Mouse (Mus musculus) spleen, postnatal 0 days (tissue): ENCODE results near the gene Fam3b. TPM values are rescaled to one million over a fixed set of nuclear protein-coding genes. Genes with fewer than 3 reads are reported as not detected.

Experiments
- polyA plus RNA-seq: library from polyadenylated mRNA; unstranded; fragments of >200 nt; fragmentation: Nextera tagmentation; extraction: Ambion mirVana; gene quantifications from 2 replicates; pipeline ENCODE4 v1.2.1, GENCODE M21; 2015

Fam3b gene
- polyA plus RNA-seq, result 0.30 TPM in 1 of 2 replicates, not detected in the other

DNA sequence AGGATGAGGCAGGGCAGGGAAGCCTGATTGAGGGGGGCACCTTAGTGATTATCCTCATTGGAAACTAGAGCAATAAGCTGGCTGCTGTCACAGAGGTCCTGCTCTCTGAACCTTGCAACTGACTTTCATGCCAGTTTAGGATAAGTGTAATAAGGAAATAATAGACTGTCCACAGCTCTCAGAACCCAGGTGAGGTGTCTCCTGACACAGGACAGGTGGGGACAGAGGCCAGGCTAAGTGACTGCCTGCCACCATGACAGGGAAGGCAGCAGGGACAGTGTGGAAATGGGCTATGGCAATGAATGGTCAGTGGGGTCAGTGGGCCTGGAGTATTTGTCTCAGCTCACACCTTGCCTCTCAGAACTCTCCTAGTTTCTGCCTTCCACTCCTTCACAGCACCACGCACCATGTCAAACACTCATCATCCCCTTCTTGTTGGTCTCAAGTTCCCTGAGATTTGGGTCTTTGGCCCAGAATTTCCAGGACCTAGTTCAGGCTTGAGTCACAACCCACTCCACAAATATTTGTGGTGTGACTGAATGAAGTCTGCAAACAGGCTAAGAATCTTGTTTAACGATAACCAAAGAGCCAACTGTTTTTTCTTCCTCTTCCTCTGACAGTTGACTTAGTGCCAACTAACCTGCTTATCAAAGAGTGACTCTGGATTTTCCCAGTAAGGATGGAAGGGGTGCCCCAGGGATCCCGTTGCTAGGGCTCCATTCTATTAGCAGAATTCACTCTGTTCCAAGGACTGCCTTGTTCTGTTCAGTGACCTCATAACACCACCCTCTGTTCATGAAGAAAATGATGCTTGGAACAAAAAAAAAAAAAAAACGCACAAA, at the start of gene Fam3b:
Gene Fam3b, minus strand, starts transcription at position 718 of the 842 bp plus-strand sequence.

DNA sequence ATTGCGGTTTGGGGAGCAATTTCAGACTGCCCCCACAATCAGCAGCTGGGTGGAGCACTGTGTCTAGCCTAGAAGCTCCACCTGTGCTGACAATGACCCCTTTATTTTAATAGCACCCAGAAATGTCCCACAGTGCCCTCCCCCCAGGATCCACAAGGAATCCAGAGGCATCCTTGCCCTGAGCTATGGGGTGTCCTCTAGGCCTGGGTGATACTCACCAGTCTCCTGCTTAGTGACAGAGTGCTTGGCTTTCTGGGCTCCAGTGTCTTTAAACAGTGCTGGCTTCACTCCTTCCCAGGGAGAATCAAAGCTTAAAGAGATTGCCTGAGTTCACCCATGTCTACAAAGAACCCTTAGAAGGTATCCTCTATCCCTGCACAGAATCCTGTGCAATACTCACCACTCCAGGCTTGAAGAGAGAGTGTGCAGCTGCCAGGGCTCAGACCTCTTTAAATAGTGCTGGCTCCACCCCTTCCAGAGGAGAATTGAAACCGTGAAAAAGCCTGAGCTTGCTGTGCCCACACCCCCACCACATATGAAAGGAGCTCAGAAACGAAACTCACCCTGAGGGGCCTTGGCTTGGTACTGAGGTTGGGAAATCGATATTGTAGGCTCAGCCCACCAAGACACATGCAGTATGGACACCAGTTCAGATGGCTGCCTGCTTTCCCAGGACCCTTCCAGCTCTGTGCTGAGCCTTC, 52.0 kb downstream of the Fam3b start, which contains the start of gene Mx1:
Gene Mx1, minus strand, starts transcription at position 427 of the 701 bp plus-strand sequence.

Other genes with a start within 250 kb of the Fam3b start
- 9.3 and 10.7 TPM in 2 replicates for gene Bace2, start 158.1 kb downstream of the Fam3b start, polyA plus RNA-seq
- 0.42 and 0.85 TPM in 2 replicates for gene Mx1, start 51.9 kb downstream of the Fam3b start, polyA plus RNA-seq
- 0.04 TPM in 1 of 2 replicates, not detected in the other for gene Tmprss2, start 96.4 kb upstream of the Fam3b start, polyA plus RNA-seq
- 0.10 and 0.13 TPM in 2 replicates for gene Ripk4, start 249.0 kb upstream of the Fam3b start, polyA plus RNA-seq